Mouse (Mus musculus): Measurements from ENCODE around the gene Irf2bpl. TPM values are rescaled to one million over a fixed set of nuclear protein-coding genes. Genes with fewer than 3 reads are reported as not detected.

The Irf2bpl gene
- polyA plus RNA-seq, 1 experiment from 2014 or later: 75.9 TPM

DNA sequence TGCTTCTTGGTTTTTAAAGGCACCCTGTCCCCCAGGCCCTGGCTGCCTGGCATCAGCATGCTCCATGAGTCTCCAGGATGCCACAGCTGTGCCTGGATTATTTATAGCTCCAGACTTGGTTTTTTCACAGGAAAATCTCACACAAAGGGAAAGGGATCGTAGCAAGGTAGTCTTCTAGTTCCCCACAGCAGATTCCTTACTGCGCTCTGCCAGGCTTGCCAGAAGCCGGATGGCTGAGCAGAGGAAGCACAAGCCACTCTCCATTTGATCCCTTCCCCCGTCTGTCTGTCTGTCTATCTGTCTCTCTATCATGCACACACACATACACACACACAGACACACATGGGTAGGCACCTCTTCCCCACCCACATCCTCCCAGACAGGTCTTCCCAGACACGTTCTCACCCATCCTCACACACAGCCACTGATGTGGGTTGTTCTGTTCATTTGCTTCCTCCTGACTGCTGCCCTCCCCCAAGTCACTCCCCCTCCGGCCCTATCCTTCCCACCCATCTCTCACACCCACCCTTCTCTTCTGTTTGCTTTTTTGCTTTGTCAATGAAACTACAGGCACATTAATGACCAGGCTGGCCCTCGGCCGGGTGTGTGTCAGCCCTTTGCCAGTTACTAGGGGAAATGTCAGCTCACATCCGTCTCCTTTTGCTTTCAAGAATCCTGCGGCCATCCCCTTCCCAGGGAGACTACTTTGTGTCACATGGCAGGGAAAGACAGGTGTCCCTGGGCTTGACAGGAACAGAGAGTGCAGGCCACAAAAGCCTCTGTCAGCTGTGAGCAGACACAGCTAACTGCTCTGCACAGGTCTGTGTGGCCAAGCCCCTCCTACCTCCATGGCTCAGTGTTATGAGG is 24.4 kb downstream of the Irf2bpl start:
- Histone ChIP-seq H3K27ac (0 out of 2 replicates have a peak overlapping the region, but pooled peaks have one; percentile 13), H3K4me1 (peaks cover 24% of the 10 kb centered on the region), H3K4me2 (replicated peaks) (no peak overlapping the region), H3K36me3 (no peaks in the 10 kb centered on the region), H3K27me3 (no peaks in the 10 kb centered on the region), H3K4me3 (no peak overlapping the region), H3K9me3 (replicated peaks) (no peaks in the 10 kb centered on the region), H3K9ac (0 out of 2 replicates have a peak overlapping the region, but pooled peaks have one; percentile 0)
- ATAC-seq (ENCODE audit: low FRiP score): no peak
- WGBS: 58% methylated on average over 10 of the region's 10 CpGs

DNA sequence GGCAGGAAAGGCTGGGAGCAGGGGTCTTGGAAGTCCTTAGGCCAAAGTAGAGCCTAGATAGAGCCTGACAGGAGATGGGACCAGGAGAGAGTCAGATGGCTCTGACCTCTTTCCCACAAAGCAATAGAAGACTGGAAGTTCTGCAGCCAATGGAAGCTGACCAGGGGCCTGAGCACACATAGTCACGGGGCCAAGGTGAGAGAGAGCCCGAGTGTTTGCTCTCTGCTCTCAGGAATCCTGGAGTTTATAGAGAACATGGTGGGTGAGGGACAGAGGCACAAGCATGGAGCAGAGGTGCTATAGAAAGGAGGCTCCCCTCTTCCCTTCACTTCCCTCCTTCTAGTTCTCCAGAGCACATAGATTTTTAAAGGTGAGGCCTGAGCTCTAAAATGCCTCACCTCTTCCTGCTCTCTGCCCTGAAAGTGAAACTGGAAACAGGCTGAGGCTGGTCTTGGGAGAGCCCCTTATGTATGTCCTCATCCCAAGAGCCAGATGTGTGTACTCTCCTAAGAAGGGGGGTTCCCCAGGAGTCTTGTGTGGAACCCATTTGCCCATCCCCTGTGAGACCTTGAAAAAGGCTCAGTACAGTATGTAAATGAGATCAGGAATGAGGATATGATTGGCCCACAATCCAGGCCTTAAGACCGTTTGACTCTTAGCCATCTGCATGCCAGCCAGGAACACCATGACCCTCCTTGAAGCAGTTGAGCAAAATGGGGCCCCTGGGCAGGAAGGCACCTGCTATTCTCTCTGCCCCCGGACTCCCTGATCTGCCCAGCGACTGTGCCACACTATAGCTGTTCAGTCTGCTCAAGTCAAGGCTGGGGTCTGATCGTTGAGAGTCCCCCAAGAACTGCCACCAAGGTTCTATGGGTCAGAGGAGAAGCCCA is 25.4 kb downstream of the Irf2bpl start:
- Histone ChIP-seq H3K9ac (no peak overlapping the region), H3K4me3 (no peak overlapping the region), H3K27me3 (no peaks in the 10 kb centered on the region), H3K36me3 (no peaks in the 10 kb centered on the region), H3K27ac (0 out of 2 replicates have a peak overlapping the region, but pooled peaks have one; percentile 13), H3K4me2 (replicated peaks) (no peak overlapping the region), H3K4me1 (peaks cover 27% of the 10 kb centered on the region), H3K9me3 (replicated peaks) (0 out of 2 replicates have a peak, but pooled peaks cover 3% of the 10 kb centered on the region)
- no peak for ATAC-seq (ENCODE audit: low FRiP score)
- WGBS: 77% methylated on average over 6 of the region's 6 CpGs

DNA sequence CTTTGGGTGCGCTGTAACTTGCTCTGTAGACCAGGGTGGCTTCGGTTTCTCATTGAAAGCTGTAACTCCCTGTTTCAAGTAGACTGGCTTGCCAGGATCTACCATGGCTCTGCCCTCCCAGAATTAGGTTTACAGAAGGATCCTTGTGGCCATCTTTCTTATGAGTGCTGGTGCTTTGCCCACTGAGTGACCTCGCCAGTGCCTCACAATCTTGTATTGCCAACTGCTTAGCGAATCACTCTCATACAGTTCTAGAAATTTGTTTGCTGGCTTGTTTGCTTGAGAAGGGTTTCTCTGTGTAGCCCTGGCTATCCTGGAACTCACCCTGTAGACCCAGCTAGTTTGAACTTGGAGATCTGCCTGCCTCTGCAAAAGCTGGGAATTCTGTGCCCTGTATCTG is 26.1 kb downstream of the Irf2bpl start:
- 0 out of 2 replicates have a peak, but pooled peaks cover 3% of the 10 kb centered on the region for H3K9me3 ChIP-seq (replicated peaks)
- H3K4me2 ChIP-seq (replicated peaks): no peak overlapping the region
- H3K9ac ChIP-seq: no peak overlapping the region
- no peaks in the 10 kb centered on the region for H3K36me3 ChIP-seq
- no peaks in the 10 kb centered on the region for H3K27me3 ChIP-seq
- H3K4me1 ChIP-seq: peaks cover 27% of the 10 kb centered on the region
- H3K4me3 ChIP-seq: no peak overlapping the region
- H3K27ac ChIP-seq: no peak overlapping the region
- WGBS: 96% methylated on average over 4 of the region's 4 CpGs
- ATAC-seq (ENCODE audit: low FRiP score): no peak

DNA sequence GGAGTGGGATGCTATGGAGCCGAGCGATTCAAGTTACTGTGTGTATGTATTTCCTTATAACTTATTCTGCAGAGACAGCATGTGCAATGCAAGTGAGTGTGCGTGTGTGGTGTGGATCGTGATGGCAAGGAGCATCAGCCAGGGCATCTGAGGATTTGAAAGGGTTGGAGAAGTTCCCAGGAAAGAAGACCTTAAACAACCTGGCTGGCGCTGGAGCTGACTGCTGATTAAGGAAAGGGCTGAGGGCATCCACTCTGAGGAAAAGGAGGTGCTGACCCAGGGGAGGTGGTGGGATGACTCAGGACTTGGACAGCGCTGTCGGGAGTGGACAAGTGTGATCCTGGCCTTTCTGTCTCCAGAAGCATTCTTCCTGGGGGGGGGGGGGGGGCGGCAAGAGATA is 27.3 kb downstream of the Irf2bpl start:
- H3K9me3 ChIP-seq (replicated peaks): 0 out of 2 replicates have a peak, but pooled peaks cover 3% of the 10 kb centered on the region
- no peak for ATAC-seq (ENCODE audit: low FRiP score)
- H3K4me1 ChIP-seq: peaks cover 27% of the 10 kb centered on the region
- H3K4me3 ChIP-seq: no peak overlapping the region
- no peaks in the 10 kb centered on the region for H3K36me3 ChIP-seq
- H3K27me3 ChIP-seq: no peaks in the 10 kb centered on the region
- 90% methylated on average over 8 of the region's 8 CpGs for WGBS
- no peak overlapping the region for H3K27ac ChIP-seq
- H3K4me2 ChIP-seq (replicated peaks): no peak overlapping the region
- no peak overlapping the region for H3K9ac ChIP-seq

DNA sequence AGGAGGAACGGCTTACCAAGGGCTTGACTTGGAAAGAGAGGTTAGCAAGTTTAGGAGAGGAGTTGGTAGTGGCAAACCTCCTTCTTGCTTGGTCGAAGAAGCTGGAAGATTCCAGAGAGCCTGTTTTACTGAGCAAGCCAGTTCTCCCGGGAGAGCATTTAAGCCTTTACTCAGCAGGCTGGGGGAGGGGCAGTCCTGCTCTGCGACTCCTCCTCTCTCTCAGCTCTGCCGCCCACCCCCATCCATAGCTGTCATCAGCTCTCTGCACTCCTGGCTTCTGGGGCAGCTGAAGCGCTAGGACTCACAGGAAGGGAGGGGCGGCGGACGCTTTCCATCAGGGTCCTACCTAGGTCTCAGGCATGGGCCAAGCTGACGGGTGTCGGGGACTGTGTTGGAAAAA is 28.9 kb downstream of the Irf2bpl start:
- peak; percentile 81 for ATAC-seq (ENCODE audit: low FRiP score)
- Histone ChIP-seq H3K36me3 (no peaks in the 10 kb centered on the region), H3K27ac (peak overlapping the region; percentile 76), H3K4me3 (no peak overlapping the region), H3K4me1 (peaks cover 33% of the 10 kb centered on the region), H3K27me3 (no peaks in the 10 kb centered on the region), H3K9ac (no peak overlapping the region), H3K4me2 (replicated peaks) (peak overlapping the region; percentile 34), H3K9me3 (replicated peaks) (0 out of 2 replicates have a peak, but pooled peaks cover 3% of the 10 kb centered on the region)
- 12% methylated on average over 11 of the region's 11 CpGs for WGBS

DNA sequence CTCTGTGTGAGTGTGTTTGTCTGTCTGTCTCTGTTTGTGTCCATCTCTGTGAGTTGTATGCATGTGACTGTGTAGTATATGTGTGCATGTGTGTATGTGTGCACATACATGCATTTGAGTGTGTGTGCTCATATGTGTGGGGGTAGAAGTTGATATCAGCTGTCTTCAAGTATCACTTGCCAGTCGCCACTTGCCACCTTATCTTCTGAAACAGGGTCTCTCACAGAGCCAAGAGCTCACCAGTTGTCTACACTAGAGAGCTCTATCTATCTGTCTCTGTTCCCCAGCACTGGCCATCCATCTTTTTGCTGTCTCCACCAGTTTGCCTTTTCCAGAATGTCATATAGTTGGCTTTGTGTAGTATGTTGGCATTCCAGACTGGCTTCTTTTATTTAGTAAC is 31.1 kb downstream of the Irf2bpl start:
- 0 out of 2 replicates have a peak, but pooled peaks cover 3% of the 10 kb centered on the region for H3K9me3 ChIP-seq (replicated peaks)
- H3K27me3 ChIP-seq: no peaks in the 10 kb centered on the region
- no peak overlapping the region for H3K27ac ChIP-seq
- H3K4me1 ChIP-seq: peaks cover 33% of the 10 kb centered on the region
- ATAC-seq (ENCODE audit: low FRiP score): no peak
- H3K9ac ChIP-seq: no peak overlapping the region
- H3K4me2 ChIP-seq (replicated peaks): no peak overlapping the region
- no peak overlapping the region for H3K4me3 ChIP-seq
- WGBS: 81% methylated on average over 1 of the region's 1 CpGs
- H3K36me3 ChIP-seq: no peaks in the 10 kb centered on the region

DNA sequence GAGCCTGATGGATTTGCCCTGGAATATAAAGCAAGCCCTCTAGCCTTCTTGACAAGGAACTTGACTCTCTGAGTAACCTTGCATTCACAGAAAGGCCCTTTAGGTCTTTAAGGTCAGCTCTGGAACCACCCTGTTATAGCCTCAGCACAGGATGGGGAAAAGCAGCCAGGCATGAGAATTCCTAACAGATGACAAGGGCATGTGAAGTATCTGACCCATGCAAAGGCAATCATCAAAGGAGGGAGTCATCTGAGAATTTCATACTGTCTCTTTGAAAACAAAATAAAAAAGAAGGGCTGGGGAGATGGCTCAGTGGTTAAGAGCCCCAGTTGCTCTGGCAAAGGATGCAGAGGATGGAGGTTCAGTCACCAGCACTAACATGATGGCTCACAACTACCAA is 33.3 kb downstream of the Irf2bpl start:
- no peak overlapping the region for H3K27ac ChIP-seq
- no peak overlapping the region for H3K9ac ChIP-seq
- H3K4me3 ChIP-seq: no peak overlapping the region
- no peak overlapping the region for H3K4me2 ChIP-seq (replicated peaks)
- no peaks in the 10 kb centered on the region for H3K36me3 ChIP-seq
- H3K9me3 ChIP-seq (replicated peaks): 0 out of 2 replicates have a peak, but pooled peaks cover 3% of the 10 kb centered on the region
- no peaks in the 10 kb centered on the region for H3K27me3 ChIP-seq
- no peak for ATAC-seq (ENCODE audit: low FRiP score)
- peaks cover 32% of the 10 kb centered on the region for H3K4me1 ChIP-seq

DNA sequence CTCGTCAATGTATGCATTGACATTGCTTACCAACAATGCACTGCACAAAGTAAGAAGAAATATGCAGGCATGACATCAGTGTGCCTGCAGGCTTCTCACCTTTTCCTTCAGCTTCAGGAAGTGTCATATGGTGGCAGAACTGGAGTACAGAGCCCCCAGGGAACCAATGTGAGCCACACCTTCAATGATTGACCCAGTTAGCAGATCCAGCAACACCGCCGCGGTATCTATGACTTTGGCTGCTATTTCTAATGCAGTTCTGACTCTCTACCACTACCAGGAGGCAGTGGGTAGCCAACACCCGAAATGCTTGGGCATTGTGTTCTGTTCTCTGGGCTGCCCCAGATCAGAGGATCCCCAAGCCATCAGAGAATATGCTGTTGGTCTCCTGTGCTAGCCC is 33.9 kb downstream of the Irf2bpl start:
- Histone ChIP-seq H3K27me3 (no peaks in the 10 kb centered on the region), H3K9ac (no peak overlapping the region), H3K4me1 (peaks cover 27% of the 10 kb centered on the region), H3K9me3 (replicated peaks) (0 out of 2 replicates have a peak, but pooled peaks cover 3% of the 10 kb centered on the region), H3K36me3 (no peaks in the 10 kb centered on the region), H3K27ac (peak overlapping the region; percentile 83), H3K4me2 (replicated peaks) (no peak overlapping the region), H3K4me3 (no peak overlapping the region)
- 85% methylated on average over 5 of the region's 5 CpGs for WGBS
- no peak for ATAC-seq (ENCODE audit: low FRiP score)

DNA sequence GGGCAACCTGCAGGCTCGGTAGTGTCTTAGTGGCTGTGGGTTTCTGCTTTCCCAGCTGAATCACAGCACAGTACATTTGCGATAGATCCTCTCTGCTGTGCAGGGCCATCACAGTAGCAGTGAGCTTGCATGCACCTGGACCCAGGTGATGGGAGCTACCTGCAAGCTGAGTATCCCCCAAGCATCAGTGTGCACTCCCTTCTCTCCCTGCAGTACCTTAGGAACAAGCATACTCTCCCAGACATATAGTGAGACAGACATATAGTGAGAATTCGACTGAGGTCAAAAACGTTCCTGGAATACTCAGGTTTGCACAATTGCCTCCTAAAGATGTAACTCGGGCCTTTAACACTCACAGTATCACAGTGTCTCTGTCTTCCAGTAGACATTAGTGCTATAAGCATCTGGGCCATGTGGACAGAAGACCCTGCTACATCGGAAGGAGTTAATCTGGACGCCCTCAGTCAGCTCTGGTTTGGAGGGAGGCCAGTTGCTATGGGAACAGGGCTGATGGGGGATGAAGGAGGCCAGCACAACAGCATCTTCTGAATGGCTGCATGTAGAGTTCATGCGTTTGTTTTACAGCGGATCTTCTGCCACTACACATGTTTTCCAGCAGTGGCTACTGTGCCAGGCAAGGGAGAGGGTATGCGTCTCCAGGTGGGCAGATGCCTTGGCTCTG is 34.5 kb downstream of the Irf2bpl start:
- Histone ChIP-seq H3K4me2 (replicated peaks) (no peak overlapping the region), H3K4me1 (peaks cover 20% of the 10 kb centered on the region), H3K9me3 (replicated peaks) (0 out of 2 replicates have a peak, but pooled peaks cover 2% of the 10 kb centered on the region), H3K27ac (peak overlapping the region; percentile 83), H3K4me3 (no peak overlapping the region), H3K27me3 (no peaks in the 10 kb centered on the region), H3K9ac (peak overlapping the region; percentile 8; the same call in 1 of the 2 replicates), H3K36me3 (no peaks in the 10 kb centered on the region)
- WGBS: 53% methylated on average over 10 of the region's 10 CpGs
- peak; percentile 61 for ATAC-seq (ENCODE audit: low FRiP score)

DNA sequence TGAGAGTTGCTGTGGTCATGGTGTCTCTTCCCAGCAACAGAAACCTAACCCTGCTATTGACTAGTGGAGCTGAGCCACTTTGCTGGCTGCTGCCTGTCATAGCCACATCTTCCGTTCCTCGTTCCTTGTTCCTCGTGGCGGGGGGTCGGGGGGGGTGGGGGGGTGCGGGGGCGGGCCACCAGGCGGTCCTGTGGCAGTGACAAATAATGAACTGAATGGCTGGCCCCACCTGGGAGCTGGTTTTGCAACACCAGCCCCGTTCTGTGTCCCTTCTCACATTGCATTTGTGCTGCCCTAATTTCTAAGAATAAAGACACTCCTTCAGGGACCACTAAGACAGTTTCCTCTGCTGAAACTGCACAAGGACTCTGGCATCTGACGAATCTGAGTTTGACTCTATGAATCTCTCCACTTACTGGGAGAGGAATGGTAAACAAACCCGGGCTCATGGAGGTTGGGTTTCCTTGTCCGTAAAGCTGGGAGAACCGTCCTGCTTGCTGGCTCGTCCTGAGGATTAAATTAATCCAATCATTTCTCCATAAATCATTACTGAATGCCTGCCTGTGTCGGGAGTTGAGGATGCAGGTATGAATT is 41.6 kb downstream of the Irf2bpl start:
- H3K4me2 ChIP-seq (replicated peaks): 0 out of 2 replicates have a peak overlapping the region, but pooled peaks have one; percentile 4
- no peak overlapping the region for H3K4me3 ChIP-seq
- no peaks in the 10 kb centered on the region for H3K9me3 ChIP-seq (replicated peaks)
- ATAC-seq (ENCODE audit: low FRiP score): no peak
- no peaks in the 10 kb centered on the region for H3K27me3 ChIP-seq
- no peaks in the 10 kb centered on the region for H3K36me3 ChIP-seq
- H3K9ac ChIP-seq: no peak overlapping the region
- peaks cover 11% of the 10 kb centered on the region for H3K4me1 ChIP-seq
- peak overlapping the region; percentile 64; the same call in 1 of the 2 replicates for H3K27ac ChIP-seq
- WGBS: 32% methylated on average over 15 of the region's 15 CpGs

DNA sequence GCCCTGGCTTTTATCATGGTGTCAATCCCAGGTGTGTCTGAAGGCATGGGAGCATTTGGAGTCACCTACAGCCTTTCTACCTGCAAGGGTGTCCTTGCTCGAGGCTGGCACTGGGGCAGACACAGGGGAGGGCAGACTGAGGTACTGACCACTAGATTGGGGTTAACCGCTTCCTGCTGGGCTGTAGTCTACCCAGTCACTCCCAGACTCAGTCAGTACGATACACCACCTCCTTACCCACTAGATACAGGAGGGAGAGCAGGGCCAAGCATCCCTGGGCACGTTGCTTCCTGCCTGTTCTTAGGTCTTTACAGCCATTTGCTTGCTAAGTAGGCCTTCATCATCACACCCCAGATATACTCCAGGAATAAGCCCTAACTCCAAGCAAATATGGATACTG is 44.1 kb downstream of the Irf2bpl start:
- Histone ChIP-seq H3K36me3 (no peaks in the 10 kb centered on the region), H3K4me3 (no peak overlapping the region), H3K4me1 (peaks cover 17% of the 10 kb centered on the region), H3K4me2 (replicated peaks) (no peak overlapping the region), H3K9ac (no peak overlapping the region), H3K27ac (no peak overlapping the region), H3K9me3 (replicated peaks) (no peaks in the 10 kb centered on the region), H3K27me3 (no peaks in the 10 kb centered on the region)
- ATAC-seq (ENCODE audit: low FRiP score): no peak
- 89% methylated on average over 4 of the region's 4 CpGs for WGBS

Measured in hindbrain, embryonic 12.5 days (tissue).